In genomic region chr16:18127241-18127861, GRCm38 (mm10) we compare ENCODE assay signal across 8 mouse cellular contexts. TPM values are rescaled to one million over a fixed set of nuclear protein-coding genes. Genes with fewer than 3 reads are reported as not detected.
DNase-seq lines count a peak whose midpoint lies in the region; ATAC-seq and TF ChIP-seq lines count a peak whose summit lies in the region.

TSS of gene Rtn4r (plus strand) at chr16:18127642.

- ATAC-seq in granulocyte monocyte progenitor cell, adult 5-6 weeks (replicated peaks; ENCODE audit: poor library complexity, severe bottlenecking): peak; percentile 55
- peak; percentile 72 for ATAC-seq in midbrain, postnatal 0 days (ENCODE audit: low FRiP score)

- no peaks in the 10 kb centered on the region for H3K36me3 ChIP-seq in liver, adult 2 months (ENCODE audit: control insufficient read depth, insufficient read depth, low read length)
- H3K36me3 ChIP-seq in midbrain, postnatal 0 days (ENCODE audit: insufficient read depth, low read length): no peaks in the 10 kb centered on the region

- H3K9me3 ChIP-seq in midbrain, postnatal 0 days (ENCODE audit: low read length): no peaks in the 10 kb centered on the region

- H3K4me3 ChIP-seq in liver, adult 2 months (ENCODE audit: insufficient read depth, low read depth, low read length): peak within 1 kb of the TSS; percentile 68
- H3K4me3 ChIP-seq in midbrain, postnatal 0 days (ENCODE audit: low read depth, low read length): peak within 1 kb of the TSS; percentile 80

- H3K4me2 ChIP-seq in midbrain, postnatal 0 days (ENCODE audit: low read depth, low read length, poor library complexity, severe bottlenecking): peak within 1 kb of the TSS; percentile 82

- under 1% methylated on average over 95 of the region's 96 CpGs for WGBS in liver, adult 2 months
- 0% methylated on average over 33 of the region's 96 CpGs for WGBS in midbrain, postnatal 0 days

- DNase-seq in ovary, postnatal 10 days (ENCODE audit: low spot score): peak; percentile 15
- DNase-seq in ovary, adult 18-20 months (ENCODE audit: low spot score): no peak
- DNase-seq in cerebellum, postnatal 25 days: peak; percentile 89 to 91
- peak; percentile 65 to 71 for DNase-seq in kidney, adult 8-10 months
- DNase-seq in liver, adult 2 months (ENCODE audit: extremely low read depth, low read depth, low spot score): no peak
- DNase-seq in midbrain, postnatal 0 days (ENCODE audit: low spot score): peak; percentile 61
- peak; percentile 60 for DNase-seq in thymus, postnatal 25 days

- no peak for TF ChIP-seq POLR2A in liver, adult 2 months (IDR thresholded peaks at IDR 0.05; ENCODE audit: extremely low read depth, insufficient read depth, low read length)

- no peaks in the 10 kb centered on the region for H3K4me1 ChIP-seq in liver, adult 2 months (ENCODE audit: control insufficient read depth, insufficient read depth, low read length)
- H3K4me1 ChIP-seq in midbrain, postnatal 0 days (ENCODE audit: insufficient read depth, low read length): peaks cover 13% of the 10 kb centered on the region

- peaks cover 9% of the 10 kb centered on the region; the same call in 1 of the 2 replicates for H3K27me3 ChIP-seq in liver, adult 2 months (ENCODE audit: control insufficient read depth, insufficient read depth, low read length)
- H3K27me3 ChIP-seq in midbrain, postnatal 0 days (ENCODE audit: insufficient read depth, low read length): no peaks in the 10 kb centered on the region

- no peak within 1 kb of the TSS for H3K27ac ChIP-seq in liver, adult 2 months (replicated peaks; ENCODE audit: insufficient read depth, low read depth, low read length)
- peak within 1 kb of the TSS; percentile 89 for H3K27ac ChIP-seq in midbrain, postnatal 0 days (ENCODE audit: low read depth, low read length)

- peak within 1 kb of the TSS; percentile 50; the same call in 1 of the 2 replicates for H3K9ac ChIP-seq in liver, adult 2 months (ENCODE audit: low read depth, low read length)
- H3K9ac ChIP-seq in midbrain, postnatal 0 days (replicated peaks; ENCODE audit: low read length, poor library complexity, severe bottlenecking): peak within 1 kb of the TSS; percentile 84

- peak; percentile 57 for TF ChIP-seq CTCF in liver, adult 2 months (IDR thresholded peaks at IDR 0.05; ENCODE audit: low read depth, low read length)
- peak; percentile 61 for TF ChIP-seq CTCF in midbrain, postnatal 0 days (IDR thresholded peaks at IDR 0.05)

- H3K79me2 ChIP-seq in liver, adult 2 months (ENCODE audit: control insufficient read depth, insufficient read depth, low read length): no peaks in the 10 kb centered on the region

RNA-seq across cellular contexts. Expression of gene Rtn4r, which starts in this region (rescaled TPM):
- total RNA-seq in granulocyte monocyte progenitor cell, adult 5-6 weeks (2014; fragmentation: Nextera tagmentation): 4.5 and 14.7 TPM in 2 replicates
- total RNA-seq in granulocyte monocyte progenitor cell, adult 5-6 weeks (2017): 2.7 and 2.9 TPM in 2 replicates
- total RNA-seq in liver, adult 2 months (2014; rRNA removed): not detected in 2 replicates
- polyA plus RNA-seq in liver, adult 2 months (2012; rRNA removed): 0.07 TPM in 1 of 2 replicates, not detected in the other
- total RNA-seq in midbrain, postnatal 0 days (2014; rRNA removed): 39.6 and 71.7 TPM in 2 replicates
- polyA plus RNA-seq in midbrain, postnatal 0 days (2015; fragmentation: Nextera tagmentation; extraction: Ambion mirVana): 32.3 and 36.2 TPM in 2 replicates

Comparison
In these comparisons a context has a peak if more than half of its experiments do, and no peak if none do; other contexts are left out.
1. RNA of gene Rtn4r (polyA plus RNA-seq): 32.3 to 36.2 TPM in midbrain, postnatal 0 days; 0.07 TPM in liver, adult 2 months; every median in the first group is over 10 times any median in the second.
2. DNase-seq: peak in ovary, postnatal 10 days (single experiment), cerebellum, postnatal 25 days (2 of 2), kidney, adult 8-10 months (2 of 2), midbrain, postnatal 0 days (single experiment) and thymus, postnatal 25 days (single experiment); none in ovary, adult 18-20 months (single experiment) and liver, adult 2 months (single experiment).